Mouse (Mus musculus) cortical plate, adult 2 months (tissue): ENCODE data around the gene Ctla2b.
"Not testable (repeated sequence)": the region's sequence is repeated elsewhere in the genome, so short reads cannot be mapped to it uniquely, and the experiment has no call there.

ENCODE experiments used
- CTCF ChIP-seq: fragments of 200-500 bp; IDR thresholded peaks from 2 replicates; pipeline ENCODE4 v1.5.1; 2011; ENCODE audit warnings: mild to moderate bottlenecking, control low read depth, low read length; ENCODE audit not compliant: insufficient read depth; ENCODE audit errors: extremely low read depth
- POLR2A ChIP-seq: fragments of 200-500 bp; IDR thresholded peaks from 2 replicates; pipeline ENCODE4 v1.6.1; 2011; ENCODE audit warnings: mild to moderate bottlenecking, low read length, control low read depth; ENCODE audit not compliant: insufficient read depth; ENCODE audit errors: extremely low read depth

- not testable (repeated sequence) for TF ChIP-seq POLR2A, CTCF
Measured at GRCm38 (mm10) chr13:60904780-60905179, 7.5 kb upstream of the Ctla2b start, which contains the start of gene Tpbpb.
